Mouse (Mus musculus) megakaryocyte, adult 5-6 weeks (primary cell): ENCODE results near the gene Mpp2. TPM values are rescaled to one million over a fixed set of nuclear protein-coding genes. Genes with fewer than 3 reads are reported as not detected.

Source experiments
- ATAC-seq: 2 replicates; pipeline ENCODE4 v1.8.0; 2016; ENCODE audit warnings: mild to moderate bottlenecking, inconsistent platforms; ENCODE audit not compliant: poor library complexity, severe bottlenecking
- total RNA-seq, 2 experiments: library from RNA; stranded (forward) in 1 of 2; stranded (reverse) in 1 of 2; fragments of 153-499, 151-499 nt in 1 of 2; fragments of 221-1000, 200-1000 nt in 1 of 2; gene quantifications; 2 replicates each; pipeline versions ENCODE4 v1.2.3 to v1.2.4; 2015 to 2017

Gene Mpp2
- total RNA-seq, 2 experiments from 2014 or later = 0.02 to 0.11 TPM

GRCm38 (mm10) chr11:102039487-102040137 lies 48.7 kb downstream of the Mpp2 start:
- no peak for ATAC-seq

GRCm38 (mm10) chr11:102037789-102038188 lies 50.5 kb downstream of the Mpp2 start:
- no peak for ATAC-seq

GRCm38 (mm10) chr11:102036336-102036735 lies 52.0 kb downstream of the Mpp2 start:
- ATAC-seq = no peak

GRCm38 (mm10) chr11:102035456-102035960 lies 52.8 kb downstream of the Mpp2 start:
- no peak for ATAC-seq

GRCm38 (mm10) chr11:102034887-102035286 lies 53.4 kb downstream of the Mpp2 start:
- no peak for ATAC-seq

- ATAC-seq = no peak
Measured at GRCm38 (mm10) chr11:102033055-102033591, 55.2 kb downstream of the Mpp2 start.

GRCm38 (mm10) chr11:102031149-102031548 lies 57.2 kb downstream of the Mpp2 start:
- no peak for ATAC-seq

GRCm38 (mm10) chr11:102029966-102030365 lies 58.3 kb downstream of the Mpp2 start:
- no peak for ATAC-seq

GRCm38 (mm10) chr11:102029304-102029703 lies 59.0 kb downstream of the Mpp2 start:
- no peak for ATAC-seq

- no peak for ATAC-seq
Measured at GRCm38 (mm10) chr11:102028087-102028816, 60.1 kb downstream of the Mpp2 start, which contains the start of gene Mpp3. Gene Mpp3 (minus strand): TSS chr11:102028461.

- no peak for ATAC-seq
Measured at GRCm38 (mm10) chr11:102027361-102028017, 60.8 kb downstream of the Mpp2 start.

GRCm38 (mm10) chr11:102026694-102027360 lies 61.5 kb downstream of the Mpp2 start:
- ATAC-seq = no peak

- no peak for ATAC-seq
Measured at GRCm38 (mm10) chr11:102025991-102026660, 62.2 kb downstream of the Mpp2 start.

- no peak for ATAC-seq
Measured at GRCm38 (mm10) chr11:102025354-102025753, 63.0 kb downstream of the Mpp2 start.

- ATAC-seq = no peak
Measured at GRCm38 (mm10) chr11:102024875-102025274, 63.4 kb downstream of the Mpp2 start.

GRCm38 (mm10) chr11:102024084-102024758 lies 64.1 kb downstream of the Mpp2 start:
- ATAC-seq = no peak

- no peak for ATAC-seq
Measured at GRCm38 (mm10) chr11:102023406-102023805, 64.9 kb downstream of the Mpp2 start.

- no peak for ATAC-seq
Measured at GRCm38 (mm10) chr11:102021196-102021595, 67.1 kb downstream of the Mpp2 start.

- no peak for ATAC-seq
Measured at GRCm38 (mm10) chr11:102019736-102020135, 68.6 kb downstream of the Mpp2 start.

GRCm38 (mm10) chr11:102016136-102016535 lies 72.2 kb downstream of the Mpp2 start:
- ATAC-seq = no peak
